ENCODE assay signal across 9 mouse cellular contexts in genomic region chr8:114294889-114295748, GRCm38 (mm10).
DNase-seq lines count a peak whose midpoint lies in the region; ATAC-seq lines count a peak whose summit lies in the region.
"Had no signal": no experiment of that assay in that cellular context is flagged by ENCODE, and none has a peak within 500 bp of the region (broad histone marks: within the 10 kb centered on the region; RNA-seq: fewer than 3 reads in every experiment).

No protein-coding gene starts in this region.

- no peaks in the 10 kb centered on the region for H3K9me3 ChIP-seq in forebrain, embryonic 10.5 days
- H3K9me3 ChIP-seq in midbrain, embryonic 16.5 days (replicated peaks; ENCODE audit: control insufficient read depth, low read length, poor library complexity, severe bottlenecking), result no peaks in the 10 kb centered on the region
- H3K9me3 ChIP-seq: limb, embryonic 15.5 days had no signal

- no peak overlapping the region for H3K9ac ChIP-seq in midbrain, embryonic 16.5 days (ENCODE audit: low read depth, low read length)
- H3K9ac ChIP-seq: limb, embryonic 15.5 days had no signal

- peaks cover 38% of the 10 kb centered on the region for H3K4me1 ChIP-seq in forebrain, embryonic 10.5 days
- peaks cover 25% of the 10 kb centered on the region for H3K4me1 ChIP-seq in midbrain, embryonic 16.5 days (ENCODE audit: control insufficient read depth, insufficient read depth, low read length)

- WGBS in forebrain, embryonic 10.5 days, result 78% methylated on average over 11 of the region's 11 CpGs
- 15% methylated on average over 11 of the region's 11 CpGs for WGBS in midbrain, embryonic 16.5 days

- ATAC-seq in midbrain, embryonic 16.5 days, result peak; percentile 72

- peak; percentile 4 for DNase-seq in heart, postnatal 4 days
- DNase-seq in heart, adult 11 months, result no peak
- no peak for DNase-seq in forebrain, embryonic 10.5 days (ENCODE audit: extremely low spot score, low spot score)
- DNase-seq in layer of hippocampus, adult 9-10 months (ENCODE audit: low spot score), result peak; percentile 63
- no peak for DNase-seq in B cell, adult 2 months
- no peak for DNase-seq in spleen, postnatal 14 days (ENCODE audit: low spot score in 2 of 2)
- no peak for DNase-seq in adrenal gland, postnatal 14 days

- no peaks in the 10 kb centered on the region; the same call in 1 of the 2 replicates for H3K36me3 ChIP-seq in forebrain, embryonic 10.5 days (replicated peaks)
- H3K36me3 ChIP-seq in midbrain, embryonic 16.5 days (ENCODE audit: control insufficient read depth, insufficient read depth, low read length), result no peaks in the 10 kb centered on the region
- H3K36me3 ChIP-seq: limb, embryonic 15.5 days had no signal

- peak overlapping the region; percentile 70; the same call in 1 of the 2 replicates for H3K27ac ChIP-seq in forebrain, embryonic 10.5 days
- H3K27ac ChIP-seq in midbrain, embryonic 16.5 days (ENCODE audit: low read length), result peak overlapping the region; percentile 77
- H3K27ac ChIP-seq: limb, embryonic 15.5 days had no signal

- peak overlapping the region; percentile 22; the same call in 1 of the 2 replicates for H3K4me2 ChIP-seq in midbrain, embryonic 16.5 days (ENCODE audit: low read length)
- H3K4me2 ChIP-seq: limb, embryonic 15.5 days had no signal

- H3K27me3 ChIP-seq in forebrain, embryonic 10.5 days (ENCODE audit: poor library complexity, severe bottlenecking), result no peaks in the 10 kb centered on the region
- H3K27me3 ChIP-seq in midbrain, embryonic 16.5 days (ENCODE audit: control insufficient read depth, insufficient read depth, low read depth, low read length), result no peaks in the 10 kb centered on the region
- H3K27me3 ChIP-seq: limb, embryonic 15.5 days had no signal

- H3K4me3 ChIP-seq in forebrain, embryonic 10.5 days, result no peak overlapping the region
- no peak overlapping the region for H3K4me3 ChIP-seq in midbrain, embryonic 16.5 days (ENCODE audit: low read depth, low read length)
- H3K4me3 ChIP-seq: limb, embryonic 15.5 days had no signal

Comparison
In these comparisons a context has a peak if more than half of its experiments do, and no peak if none do; other contexts are left out.
1. DNase-seq: peak in heart, postnatal 4 days (single experiment) and layer of hippocampus, adult 9-10 months (single experiment); none in heart, adult 11 months (single experiment), forebrain, embryonic 10.5 days (single experiment), B cell, adult 2 months (0 of 2), spleen, postnatal 14 days (0 of 2) and adrenal gland, postnatal 14 days (single experiment).